Comparison of ENCODE assay signal across 24 mouse cellular contexts in the genomic region with DNA sequence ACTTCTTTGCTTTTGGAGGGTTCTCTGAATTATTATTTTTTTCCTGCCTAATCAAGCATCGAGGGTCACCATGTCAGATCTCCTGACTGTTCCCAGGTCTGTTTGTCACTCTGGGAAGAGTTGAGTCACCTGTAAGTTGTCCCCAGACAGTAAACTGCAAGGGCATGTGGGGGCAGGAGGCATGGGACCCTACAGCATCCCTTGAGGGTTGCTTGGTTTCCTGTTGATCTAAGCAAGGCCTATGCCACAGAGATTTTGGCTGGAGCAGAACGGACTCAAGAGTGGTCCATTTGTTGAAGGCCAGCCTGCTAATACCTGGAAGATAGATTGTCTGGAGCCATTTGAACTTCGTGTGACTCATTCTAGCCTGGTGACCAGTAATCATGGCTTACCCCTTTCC.
"Had no signal": no experiment of that assay in that cellular context is flagged by ENCODE, and none has a peak within 500 bp of the region (broad histone marks: within the 10 kb centered on the region; RNA-seq: fewer than 3 reads in every experiment).

No protein-coding gene starts in this region.

- H3K9me3 ChIP-seq: liver, embryonic 15.5 days had no signal

- H3K4me3 ChIP-seq: kidney, embryonic 15.5 days; left cerebral cortex, adult 2 months; limb, embryonic 13.5 days; liver, embryonic 12.5 days; liver, embryonic 15.5 days; lung, embryonic 15.5 days; megakaryocyte, embryonic 14.5 days; midbrain, embryonic 10.5 days; midbrain, embryonic 13.5 days; myocyte; neural tube, embryonic 13.5 days had no signal

- DNase-seq: kidney, adult 8-10 months; kidney, postnatal 10 days; kidney, postnatal 36 days; layer of hippocampus, postnatal 36 days; liver; lung, adult 18-20 months; lung, postnatal 10 days; lung, postnatal 36 days; right cerebral cortex, adult 18-20 months; right cerebral cortex, postnatal 14 days; thymus, postnatal 25 days had no signal

- H3K27ac ChIP-seq: kidney, embryonic 15.5 days; left cerebral cortex, adult 2 months; limb, embryonic 13.5 days; liver, embryonic 12.5 days; liver, embryonic 15.5 days; lung, embryonic 15.5 days; midbrain, embryonic 10.5 days; midbrain, embryonic 13.5 days; neural tube, embryonic 13.5 days; stomach, postnatal 0 days had no signal

- H3K4me2 ChIP-seq: kidney, embryonic 15.5 days; limb, embryonic 13.5 days; liver, embryonic 12.5 days; liver, embryonic 15.5 days; lung, embryonic 15.5 days; midbrain, embryonic 13.5 days; neural tube, embryonic 13.5 days had no signal

- H3K9ac ChIP-seq: kidney, embryonic 15.5 days; limb, embryonic 13.5 days; liver, embryonic 12.5 days; liver, embryonic 15.5 days; lung, embryonic 15.5 days; midbrain, embryonic 13.5 days; neural tube, embryonic 13.5 days had no signal

- H3K27me3 ChIP-seq: kidney, embryonic 15.5 days; limb, embryonic 13.5 days; liver, embryonic 12.5 days; liver, embryonic 15.5 days; lung, embryonic 15.5 days; midbrain, embryonic 13.5 days; neural tube, embryonic 13.5 days had no signal

- H3K4me1 ChIP-seq: liver, embryonic 12.5 days; liver, embryonic 15.5 days; lung, embryonic 15.5 days; megakaryocyte, embryonic 14.5 days; midbrain, embryonic 10.5 days had no signal

- H3K36me3 ChIP-seq: kidney, embryonic 15.5 days; limb, embryonic 13.5 days; liver, embryonic 12.5 days; liver, embryonic 15.5 days; lung, embryonic 15.5 days; midbrain, embryonic 10.5 days; neural tube, embryonic 13.5 days had no signal

- ATAC-seq: intestine, postnatal 0 days; liver, embryonic 12.5 days; midbrain, embryonic 13.5 days had no signal
